Mouse (Mus musculus) heart, postnatal 0 days (tissue): ENCODE data around the gene Armt1. TPM values are rescaled to one million over a fixed set of nuclear protein-coding genes. Genes with fewer than 3 reads are reported as not detected.

Source experiments
- ATAC-seq: fragments of 200-750 bp; cut with Nextera tagmentation; 2 replicates; pipeline ENCODE4 v1.8.0; 2017; ENCODE audit warnings: low read depth, moderate number of reproducible peaks, moderate library complexity; ENCODE audit not compliant: insufficient read depth
- DNase-seq: peaks from one replicate; pipeline ENCODE4 v3.0.0-alpha.2; 2016; ENCODE audit warnings: low spot score
- H3K27ac ChIP-seq: fragments of 300-500 bp; sonication (generic); 2 replicates; pipeline ENCODE4 v1.5.1; 2014; ENCODE audit warnings: low read depth, mild to moderate bottlenecking
- H3K27me3 ChIP-seq: fragments of 300-500 bp; sonication (generic); 2 replicates; pipeline ENCODE4 v1.6.1; 2014; ENCODE audit warnings: low read length, mixed read lengths; ENCODE audit not compliant: control insufficient read depth, insufficient read depth
- H3K36me3 ChIP-seq: fragments of 300-500 bp; sonication (generic); replicated peaks from 2 replicates; pipeline ENCODE4 v1.6.1; 2014; ENCODE audit warnings: low read length, mixed read lengths; ENCODE audit not compliant: control insufficient read depth, insufficient read depth
- H3K4me1 ChIP-seq: fragments of 300-500 bp; sonication (generic); 2 replicates; pipeline ENCODE4 v1.6.1; 2014; ENCODE audit warnings: antibody characterized with exemption; ENCODE audit not compliant: control insufficient read depth, insufficient read depth
- H3K4me2 ChIP-seq: fragments of 300-500 bp; sonication (generic); 2 replicates; pipeline ENCODE4 v1.6.1; 2014; ENCODE audit warnings: low read depth, mild to moderate bottlenecking, low read length, moderate library complexity
- H3K4me3 ChIP-seq: fragments of 300-500 bp; sonication (generic); 2 replicates; pipeline ENCODE4 v1.5.1; 2014; ENCODE audit warnings: low read depth, low read length
- H3K9ac ChIP-seq: fragments of 300-500 bp; sonication (generic); replicated peaks from 2 replicates; pipeline ENCODE4 v1.6.1; 2014; ENCODE audit warnings: low read depth, low read length, mixed read lengths
- H3K9me3 ChIP-seq: fragments of 300-500 bp; sonication (generic); replicated peaks from 2 replicates; pipeline ENCODE4 v1.6.1; 2016; ENCODE audit warnings: low read length; ENCODE audit not compliant: control insufficient read depth
- CTCF ChIP-seq: IDR thresholded peaks from 2 replicates; pipeline ENCODE4 v1.5.1; 2016; ENCODE audit warnings: antibody characterized with exemption, control low read depth, low read depth
- EP300 ChIP-seq: IDR thresholded peaks from 2 replicates; pipeline ENCODE4 v1.6.1; 2016; ENCODE audit warnings: antibody characterized with exemption, low read depth
- WGBS: fragments of 180-500 bp; shearing (Covaris S2); extraction: QIAGEN DNeasy Blood & Tissue Kit; methylation state at CpG from one replicate; pipeline ENCODE4 v1.1.7; 2014; 5-methylcytosine and 5-hydroxymethylcytosine counted together
- polyA plus RNA-seq: library from polyadenylated mRNA; unstranded; fragments of >200 nt; fragmentation: Nextera tagmentation; extraction: Ambion mirVana; gene quantifications from 2 replicates; pipeline ENCODE4 v1.2.1, GENCODE M21; 2015
- total RNA-seq: library from RNA; depleted of rRNA; stranded (reverse); fragments of >200 nt; gene quantifications from 2 replicates; pipeline ENCODE4 v1.2.3, GENCODE M21; 2014; ENCODE audit warnings: low replicate concordance; rRNA removed

Armt1 gene
- total RNA-seq (10.0 and 14.7 TPM in 2 replicates), polyA plus RNA-seq (8.5 and 8.9 TPM in 2 replicates)

GRCm38 (mm10) chr10:4432123-4432931, at the start of gene Armt1, which contains the start of gene Rmnd1:
Gene Armt1 (plus strand): TSS chr10:4432467.
Gene Rmnd1 (minus strand): TSS chr10:4432388.
- no peaks in the 10 kb centered on the region for H3K9me3 ChIP-seq
- peak within 1 kb of the TSS; percentile 89 for H3K27ac ChIP-seq
- H3K4me2 ChIP-seq, result peak within 1 kb of the TSS; percentile 83
- H3K4me1 ChIP-seq, result peaks cover 21% of the 10 kb centered on the region
- peak within 1 kb of the TSS; percentile 73 for H3K9ac ChIP-seq
- peak within 1 kb of the TSS; percentile 78 for H3K4me3 ChIP-seq
- H3K27me3 ChIP-seq, result no peaks in the 10 kb centered on the region
- TF ChIP-seq EP300 (peak; percentile 96), CTCF (no peak)
- peak; percentile 96 for ATAC-seq
- peaks cover 13% of the 10 kb centered on the region; the same call in 1 of the 2 replicates for H3K36me3 ChIP-seq
- under 1% methylated on average over 60 of the region's 75 CpGs for WGBS
- peak; percentile 94 for DNase-seq

GRCm38 (mm10) chr10:4384244-4384643, 48.0 kb upstream of the Armt1 start:
- WGBS, result 89% methylated on average over 7 of the region's 7 CpGs
- H3K4me3 ChIP-seq, result no peak overlapping the region
- no peak overlapping the region for H3K4me2 ChIP-seq
- no peak overlapping the region for H3K9ac ChIP-seq
- DNase-seq (no peak), ATAC-seq (no peak)
- H3K9me3 ChIP-seq, result no peaks in the 10 kb centered on the region
- H3K27me3 ChIP-seq, result no peaks in the 10 kb centered on the region
- no peak overlapping the region for H3K27ac ChIP-seq
- H3K36me3 ChIP-seq, result no peaks in the 10 kb centered on the region
- TF ChIP-seq CTCF (no peak), EP300 (no peak)
- peaks cover 31% of the 10 kb centered on the region for H3K4me1 ChIP-seq

- WGBS, result under 1% methylated on average over 70 of the region's 133 CpGs
- peak overlapping the region; percentile 90 for H3K4me2 ChIP-seq
- no peaks in the 10 kb centered on the region for H3K36me3 ChIP-seq
- H3K4me3 ChIP-seq, result peak overlapping the region; percentile 85
- H3K9ac ChIP-seq, result peak overlapping the region; percentile 99
- peak overlapping the region; percentile 99 for H3K27ac ChIP-seq
- peak; percentile 92 for ATAC-seq
- peak; percentile 92 for DNase-seq
- H3K27me3 ChIP-seq, result no peaks in the 10 kb centered on the region
- H3K9me3 ChIP-seq, result no peaks in the 10 kb centered on the region
- H3K4me1 ChIP-seq, result peaks cover 47% of the 10 kb centered on the region
- TF ChIP-seq CTCF, result peak; percentile 3; the same call in 1 of the 2 replicates
- TF ChIP-seq EP300, result no peak
Measured at GRCm38 (mm10) chr10:4386609-4387591, 45.4 kb upstream of the Armt1 start.

GRCm38 (mm10) chr10:4387701-4388383, 44.4 kb upstream of the Armt1 start, which contains the start of gene Zbtb2:
Gene Zbtb2 (minus strand): TSS chr10:4388108.
- ATAC-seq (peak; percentile 15; the same call in 1 of the 2 replicates), DNase-seq (peak; percentile 87)
- H3K36me3 ChIP-seq, result peaks cover under 1% of the 10 kb centered on the region; the same call in 1 of the 2 replicates
- peak within 1 kb of the TSS; percentile 85 for H3K4me3 ChIP-seq
- TF ChIP-seq CTCF (no peak), EP300 (no peak)
- H3K27ac ChIP-seq, result peak within 1 kb of the TSS; percentile 99
- no peaks in the 10 kb centered on the region for H3K9me3 ChIP-seq
- under 1% methylated on average over 71 of the region's 87 CpGs for WGBS
- H3K27me3 ChIP-seq, result no peaks in the 10 kb centered on the region
- H3K4me2 ChIP-seq, result peak within 1 kb of the TSS; percentile 90
- H3K4me1 ChIP-seq, result peaks cover 45% of the 10 kb centered on the region
- H3K9ac ChIP-seq, result peak within 1 kb of the TSS; percentile 99
